Mouse (Mus musculus): ENCODE data around the gene Nmrk1.

GRCm38 (mm10) chr19:18670608-18671007 lies 38.9 kb downstream of the Nmrk1 start, which contains the start of gene Carnmt1:
- TF ChIP-seq CTCF (IDR thresholded peaks at IDR 0.05; ENCODE audit: low read depth, low read length) (no peak), TAL1 (conservative IDR thresholded peaks at IDR 0.05; ENCODE audit: low read depth, low read length) (no peak), GATA1 (IDR thresholded peaks at IDR 0.05; ENCODE audit: borderline replicate concordance, low read length) (no peak)
